Mouse (Mus musculus) forelimb bud, embryonic 11.5 days (tissue): Measurements from ENCODE around the gene Olfr450.

Experiments used
- DNase-seq: peaks from one replicate; pipeline ENCODE4 v3.0.0-alpha.2; 2012; ENCODE audit warnings: low read depth, low spot score

The Olfr450 gene

DNA sequence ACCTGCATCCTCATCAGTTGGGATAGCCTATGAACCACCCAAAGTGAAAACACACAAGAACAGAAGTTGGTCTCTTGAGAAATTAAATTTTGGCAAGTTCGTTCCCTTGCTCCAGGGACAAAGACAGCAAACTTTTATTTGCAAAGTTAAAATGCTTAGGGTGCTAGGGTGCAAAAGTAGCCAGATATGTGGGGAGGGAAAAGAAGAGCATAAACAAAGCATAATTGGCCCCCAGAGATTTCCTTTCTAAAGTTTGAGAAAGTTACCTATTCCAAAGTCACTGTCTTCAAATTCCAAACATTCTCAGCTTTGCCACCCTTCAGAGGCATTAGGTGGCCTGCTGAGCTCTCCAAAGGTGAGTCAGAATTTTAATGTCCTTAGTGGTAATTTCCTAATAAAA is at the start of gene Olfr450:
Gene Olfr450 (plus strand): TSS at position 301 of the 400 bp plus-strand sequence.
- DNase-seq: no peak

DNA sequence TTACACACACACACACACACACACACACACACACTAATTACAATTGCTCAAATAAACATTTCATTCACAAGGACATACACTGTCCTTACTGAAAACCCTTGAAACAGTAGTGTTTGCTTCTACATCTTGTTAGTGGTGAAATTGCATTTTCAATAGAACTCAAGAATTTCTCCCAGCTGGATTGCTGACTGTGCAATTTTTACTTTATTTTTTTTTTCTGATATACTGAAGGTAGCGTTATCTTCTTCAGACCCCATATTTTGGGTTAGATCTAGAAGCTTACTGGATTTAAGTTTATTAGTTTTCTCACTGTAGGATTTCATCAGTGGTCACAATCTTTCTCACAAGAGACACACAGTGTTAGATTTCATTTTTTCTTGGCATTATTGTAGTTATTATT is 34.7 kb upstream of the Olfr450 start:
- DNase-seq: no peak

GRCm38 (mm10) chr6:42784793-42785192 is 26.9 kb upstream of the Olfr450 start, which contains the start of gene Olfr452:
Olfr452 (plus strand) TSS chr6:42785093.
- no peak for DNase-seq

DNA sequence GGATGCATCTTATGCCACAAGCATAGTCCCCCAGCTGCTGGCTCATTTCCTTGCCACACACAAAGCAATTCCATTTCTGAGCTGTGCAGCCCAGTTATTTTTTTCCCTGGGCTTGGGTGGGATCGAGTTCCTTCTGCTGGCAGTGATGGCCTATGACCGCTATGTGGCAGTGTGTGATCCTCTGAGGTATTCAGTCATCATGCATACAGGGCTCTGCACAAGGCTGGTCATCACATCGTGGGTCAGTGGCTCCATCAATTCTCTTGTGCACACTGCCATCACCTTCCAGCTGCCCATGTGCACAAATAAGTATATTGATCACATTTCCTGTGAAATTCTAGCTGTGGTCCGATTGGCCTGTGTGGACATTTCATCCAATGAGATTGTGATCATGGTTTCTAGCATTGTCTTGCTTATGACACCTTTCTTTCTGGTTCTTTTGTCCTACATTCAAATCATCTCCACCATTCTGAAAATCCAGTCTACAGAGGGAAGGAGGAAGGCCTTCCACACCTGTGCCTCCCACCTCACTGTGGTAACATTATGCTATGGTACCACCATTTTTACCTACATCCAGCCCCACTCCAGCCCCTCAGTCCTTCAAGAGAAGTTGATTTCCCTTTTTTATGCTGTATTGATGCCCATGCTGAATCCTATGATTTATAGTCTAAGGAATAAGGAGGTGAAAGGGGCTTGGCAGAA is 21.3 kb upstream of the Olfr450 start:
- no peak for DNase-seq

GRCm38 (mm10) chr6:42790949-42791556 is 20.7 kb upstream of the Olfr450 start:
- no peak for DNase-seq

GRCm38 (mm10) chr6:42794982-42795381 is 16.8 kb upstream of the Olfr450 start:
- no peak for DNase-seq

- no peak for DNase-seq
Measured at GRCm38 (mm10) chr6:42834084-42834483, 22.3 kb downstream of the Olfr450 start, which contains the start of gene Olfr449. Olfr449 (plus strand) TSS chr6:42834384.

GRCm38 (mm10) chr6:42860222-42860819 is 48.6 kb downstream of the Olfr450 start:
- DNase-seq: peak; percentile 73
